Mouse (Mus musculus): Measurements from ENCODE around the gene Mrpl49. TPM values are rescaled to one million over a fixed set of nuclear protein-coding genes. Genes with fewer than 3 reads are reported as not detected.

Gene Mrpl49
- total RNA-seq, 2 experiments from 2014 or later: 24.6 to 30.9 TPM

DNA sequence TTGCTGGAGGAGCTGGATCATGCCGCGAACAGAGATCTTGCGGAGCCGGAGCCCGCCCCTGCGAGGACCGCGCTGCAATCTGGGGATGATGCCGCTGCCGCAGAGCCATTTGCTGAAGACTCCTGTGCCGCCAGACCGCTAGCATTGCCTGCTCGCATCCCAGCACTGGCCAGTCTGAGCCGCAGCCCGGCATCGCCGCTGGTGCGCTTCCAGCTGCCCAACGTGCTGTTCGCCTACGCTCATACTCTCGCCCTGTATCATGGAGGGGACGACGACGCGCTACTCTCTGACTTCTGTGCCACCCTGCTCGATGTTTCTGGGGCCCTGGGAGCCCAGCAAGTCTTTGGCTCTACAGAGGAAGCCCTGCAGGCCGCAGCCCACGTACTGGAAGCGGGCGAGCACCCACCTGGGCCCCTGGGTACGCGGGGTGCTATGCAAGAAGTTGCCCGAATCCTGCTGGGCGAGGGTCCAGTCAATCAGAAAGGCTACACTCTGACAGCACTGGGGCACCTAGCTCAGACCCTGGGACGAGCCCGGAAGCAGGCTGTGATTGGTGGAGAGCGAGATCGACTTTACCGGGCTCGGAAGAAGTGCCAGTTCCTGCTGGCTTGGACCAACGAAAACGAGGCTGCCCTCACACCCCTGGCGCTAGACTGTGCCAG is 4.2 kb upstream of the Mrpl49 start:
- DNase-seq: peak; percentile 54
- H3K4me3 ChIP-seq: peak overlapping the region; percentile 99
- no peak for TF ChIP-seq CTCF (IDR thresholded peaks at IDR 0.05)
- H3K27ac ChIP-seq: peak overlapping the region; percentile 90
- intact Hi-C loops (cut with DNase I): loop anchor here (2.0 kb wide), 1 partner anchor 15 kb away; the partner anchor contains the start of gene Vps51

DNA sequence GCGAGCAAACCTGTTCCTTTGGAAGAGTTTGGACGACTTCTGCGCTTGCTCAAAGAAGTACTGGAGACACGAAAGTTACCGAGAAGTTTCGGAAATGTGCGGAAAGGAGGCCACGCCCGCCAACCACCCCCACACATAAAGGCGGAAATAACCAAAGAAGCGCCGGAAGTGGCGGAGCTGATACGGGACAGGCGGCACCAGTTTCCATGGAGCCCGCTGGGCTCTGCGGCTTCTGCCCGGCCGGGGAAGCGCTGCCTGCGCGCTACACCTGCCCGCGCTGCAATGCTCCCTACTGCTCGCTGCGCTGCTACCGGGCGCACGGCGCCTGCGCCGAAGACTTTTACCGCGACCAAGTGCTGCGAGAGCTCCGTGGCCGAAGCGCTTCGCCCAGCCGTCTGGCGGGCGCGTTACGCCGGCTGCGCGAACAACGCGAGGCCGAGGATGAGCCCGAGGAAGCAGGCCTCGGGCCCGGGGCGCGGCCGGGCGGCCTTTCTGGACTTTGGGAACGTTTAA is 3.5 kb upstream of the Mrpl49 start, which contains the start of gene Znhit2:
Gene Znhit2, plus strand, starts transcription at position 172 of the 513 bp plus-strand sequence.
- peak within 1 kb of the TSS; percentile 90 for H3K27ac ChIP-seq
- H3K4me3 ChIP-seq: peak within 1 kb of the TSS; percentile 99
- TF ChIP-seq CTCF (IDR thresholded peaks at IDR 0.05): no peak
- intact Hi-C loops (cut with DNase I): loop anchor here (2.0 kb wide), 1 partner anchor 16 kb away; the partner anchor contains the start of gene Vps51
- DNase-seq: peak; percentile 95

DNA sequence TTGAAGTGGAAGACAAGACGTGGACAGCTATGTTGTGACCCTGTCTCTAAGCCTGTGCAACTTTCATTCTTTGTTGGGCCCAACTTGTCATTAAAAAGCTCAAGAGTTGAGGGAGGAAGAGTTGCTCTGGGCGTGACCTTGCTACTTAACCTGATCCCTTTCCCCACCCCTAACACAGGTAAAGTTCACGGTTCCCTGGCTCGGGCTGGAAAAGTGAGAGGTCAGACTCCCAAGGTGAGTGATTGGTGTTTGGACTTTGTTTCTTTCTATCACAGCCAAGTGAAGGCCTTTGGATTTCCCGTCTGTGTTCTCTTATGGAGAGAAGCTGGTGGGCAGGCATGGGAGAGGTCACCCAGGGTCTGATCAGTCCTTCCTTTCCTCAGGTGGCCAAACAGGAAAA is 1.4 kb upstream of the Mrpl49 start:
- H3K4me3 ChIP-seq: peak overlapping the region; percentile 74
- peak overlapping the region; percentile 98; the same call in 1 of the 2 replicates for H3K27ac ChIP-seq
- intact Hi-C loops (cut with DNase I): no loop called here
- TF ChIP-seq CTCF (IDR thresholded peaks at IDR 0.05): no peak
- DNase-seq: no peak

DNA sequence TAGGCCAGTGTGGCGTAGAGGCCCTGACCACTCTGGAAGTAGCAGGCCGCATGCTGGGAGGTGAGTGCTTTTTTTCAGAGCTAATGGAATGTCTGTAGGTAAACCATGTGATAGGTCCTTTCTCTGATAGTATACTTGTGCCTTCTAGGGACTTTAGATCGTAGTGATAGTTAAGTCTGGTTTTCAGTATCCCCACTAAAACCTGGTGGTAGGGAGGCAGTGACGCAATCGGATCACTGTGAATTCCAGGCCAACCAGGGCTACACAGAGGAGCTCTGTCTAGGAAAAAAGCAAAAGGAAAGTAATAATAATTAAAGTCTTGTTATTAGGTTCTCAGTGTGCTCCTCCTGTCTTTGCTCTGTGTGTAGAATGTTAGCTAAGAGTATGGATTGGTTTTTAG is 928 bp upstream of the Mrpl49 start:
- DNase-seq: no peak
- Histone ChIP-seq H3K27ac (peak overlapping the region; percentile 98), H3K4me3 (peak overlapping the region; percentile 74)
- intact Hi-C loops (cut with DNase I): no loop called here
- no peak for TF ChIP-seq CTCF (IDR thresholded peaks at IDR 0.05)

DNA sequence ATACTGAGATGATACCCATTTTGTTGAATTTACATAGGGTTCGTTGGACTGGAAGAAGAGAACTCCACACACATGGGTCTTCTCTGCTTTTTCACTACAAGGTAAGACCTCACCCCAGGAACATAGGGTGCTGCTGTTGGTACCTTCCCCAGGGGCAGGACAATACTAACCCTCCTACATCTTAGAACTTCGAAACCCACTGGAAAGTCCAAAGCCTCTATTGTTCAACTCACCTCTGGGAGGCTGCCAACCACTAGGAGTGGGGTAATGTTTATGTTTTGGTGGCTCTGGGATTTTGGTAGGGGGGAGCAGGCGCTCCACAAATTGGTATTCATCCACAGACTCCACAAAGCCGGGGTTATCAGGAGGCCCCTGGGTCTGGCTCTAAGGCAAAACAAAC is 889 bp downstream of the Mrpl49 start:
- no peak for DNase-seq
- H3K4me3 ChIP-seq: peak overlapping the region; percentile 74
- intact Hi-C loops (cut with DNase I): loop anchor here (1.0 kb wide), 1 partner anchor 28 kb away; the partner anchor contains the start of genes Cdca5 and Zfpl1
- no peak overlapping the region for H3K27ac ChIP-seq
- no peak for TF ChIP-seq CTCF (IDR thresholded peaks at IDR 0.05)

DNA sequence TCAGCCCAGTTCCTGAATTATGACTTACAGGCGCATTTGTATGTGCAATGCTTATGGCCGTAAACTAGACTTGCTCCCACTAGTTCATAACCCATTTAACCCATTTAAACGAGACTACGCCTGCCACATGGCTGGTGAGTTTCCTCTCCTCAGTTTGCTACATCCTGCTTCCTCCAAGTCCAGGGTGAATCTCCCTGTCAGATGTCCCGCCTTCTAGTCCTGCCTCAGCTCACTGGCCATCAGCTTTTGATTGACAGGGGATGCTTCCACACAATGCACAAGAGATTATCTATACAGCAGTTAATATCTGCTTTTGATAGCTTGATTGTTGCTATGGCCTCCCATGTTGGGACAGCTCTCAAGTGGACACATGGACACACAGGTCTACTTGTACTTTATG is 3.3 kb downstream of the Mrpl49 start:
- intact Hi-C loops (cut with DNase I): no loop called here
- TF ChIP-seq CTCF (IDR thresholded peaks at IDR 0.05): no peak
- Histone ChIP-seq H3K27ac (no peak overlapping the region), H3K4me3 (no peak overlapping the region)
- no peak for DNase-seq

DNA sequence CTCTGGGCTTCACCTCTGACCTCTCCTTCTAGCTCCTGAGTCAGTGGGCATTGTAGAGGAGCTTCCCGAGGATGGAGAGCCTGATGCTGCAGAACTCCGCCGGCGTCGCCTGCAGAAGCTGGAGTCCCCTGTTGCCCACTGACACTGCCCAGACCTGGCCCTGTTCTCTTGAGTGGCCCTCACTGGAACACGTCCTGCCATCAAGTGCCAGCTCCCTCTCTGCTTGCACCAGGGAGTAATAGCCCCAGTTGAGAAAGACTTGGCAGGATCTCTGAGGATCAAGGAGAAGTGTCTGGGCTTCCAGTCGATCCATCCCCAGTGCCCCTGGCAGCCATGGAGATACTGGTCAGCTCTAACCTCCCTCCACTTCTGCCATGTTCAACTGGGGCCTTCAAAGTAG is 5.1 kb downstream of the Mrpl49 start:
- DNase-seq: peak; percentile 40
- intact Hi-C loops (cut with DNase I): no loop called here
- no peak for TF ChIP-seq CTCF (IDR thresholded peaks at IDR 0.05)
- H3K4me3 ChIP-seq: no peak overlapping the region
- H3K27ac ChIP-seq: no peak overlapping the region

DNA sequence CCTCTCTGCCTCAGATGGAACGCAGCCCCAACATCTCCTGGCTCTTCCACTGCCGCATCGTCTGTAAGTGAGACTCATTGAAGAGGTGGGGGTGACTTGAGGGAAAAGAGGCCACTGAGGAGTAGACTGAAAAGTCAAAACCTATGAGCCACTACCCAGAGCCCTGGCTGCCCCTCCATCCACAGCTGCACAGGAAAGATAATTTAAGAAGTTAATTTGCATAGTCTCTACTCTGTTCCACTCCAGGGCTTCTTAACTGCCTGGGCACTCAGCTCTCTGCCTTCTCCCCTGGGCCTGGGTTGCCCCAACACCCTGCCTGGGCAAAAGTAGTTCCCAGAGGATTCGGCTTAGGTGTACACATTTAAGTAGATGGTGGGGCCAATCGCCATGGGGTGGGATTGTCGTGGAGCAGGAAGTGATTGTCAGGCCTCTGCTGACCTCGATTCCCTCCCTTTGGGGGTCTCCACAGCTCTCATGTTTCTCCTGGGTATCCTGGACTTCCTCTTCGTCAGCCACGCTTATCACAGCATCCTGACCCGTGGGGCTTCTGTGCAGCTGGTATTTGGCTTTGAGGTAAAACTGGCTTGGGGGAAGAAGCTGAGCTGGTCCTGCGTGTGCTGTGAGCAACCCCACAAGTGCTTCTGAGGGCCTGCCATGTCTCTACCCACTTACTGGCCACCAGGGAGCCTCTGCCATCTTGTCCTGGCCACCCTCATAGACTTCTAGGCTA is 8.7 kb downstream of the Mrpl49 start:
- no peak for DNase-seq
- no peak overlapping the region for H3K4me3 ChIP-seq
- no peak for TF ChIP-seq CTCF (IDR thresholded peaks at IDR 0.05)
- H3K27ac ChIP-seq: no peak overlapping the region
- intact Hi-C loops (cut with DNase I): loop anchor here (5.0 kb wide), 2 partner anchors 68 to 127 kb away; partner anchors contain the start of genes Cdc42ep2 and Sac3d1

DNA sequence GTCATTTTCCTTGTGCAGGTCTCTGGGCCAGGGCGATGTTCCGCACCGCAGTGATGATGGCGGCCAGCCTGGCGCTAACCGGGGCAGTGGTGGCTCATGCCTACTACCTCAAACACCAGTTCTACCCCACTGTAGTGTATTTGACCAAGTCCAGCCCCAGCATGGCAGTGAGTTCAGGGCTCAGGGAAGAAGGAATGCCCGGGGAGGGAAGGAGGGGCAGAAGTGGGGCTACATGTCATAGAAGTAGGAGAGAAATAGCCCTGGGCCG is 9.8 kb downstream of the Mrpl49 start:
- no peak for DNase-seq
- intact Hi-C loops (cut with DNase I): loop anchor here (5.0 kb wide), 2 partner anchors 69 to 126 kb away; partner anchors contain the start of genes Cdc42ep2 and Sac3d1
- Histone ChIP-seq H3K27ac (peak overlapping the region; percentile 97), H3K4me3 (peak overlapping the region; percentile 97)
- TF ChIP-seq CTCF (IDR thresholded peaks at IDR 0.05): no peak

DNA sequence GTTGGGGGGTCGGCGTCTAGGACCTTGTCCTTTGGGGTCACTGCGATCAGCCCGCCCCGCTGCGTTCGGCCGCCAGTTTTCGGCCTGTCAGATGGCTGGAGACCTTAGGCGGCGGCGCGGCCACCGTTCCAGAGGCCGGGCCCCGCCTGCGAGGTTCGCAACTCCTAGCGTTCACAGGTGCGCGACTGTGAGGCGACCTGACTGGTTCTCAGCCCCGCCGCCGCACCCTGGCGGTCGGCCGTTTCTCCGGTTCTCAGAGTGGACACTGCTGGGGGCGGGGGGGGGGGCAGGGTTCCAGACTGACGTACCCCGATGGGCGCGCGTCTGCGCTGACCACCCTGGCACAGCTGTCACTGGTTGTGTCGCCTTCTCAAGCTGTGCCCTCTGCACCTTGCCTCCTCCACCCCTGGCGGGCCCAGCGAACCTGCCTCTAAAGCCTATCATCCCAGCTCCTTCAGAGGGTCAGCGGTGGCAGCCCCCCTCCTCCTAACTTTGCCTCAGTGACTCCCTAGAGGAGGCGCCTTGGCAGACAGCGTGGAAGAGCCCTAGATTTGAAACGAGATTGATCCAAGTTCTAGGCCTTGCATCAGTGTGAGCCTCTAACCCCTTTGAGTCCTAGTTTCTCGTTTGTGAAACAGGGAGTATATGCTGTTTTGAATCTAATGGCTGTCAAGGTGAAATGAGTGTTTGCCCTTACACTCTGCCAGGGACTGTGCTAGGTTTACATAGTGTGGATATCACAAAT is 10.3 kb downstream of the Mrpl49 start:
- no peak for TF ChIP-seq CTCF (IDR thresholded peaks at IDR 0.05)
- intact Hi-C loops (cut with DNase I): loop anchor here (5.0 kb wide), 2 partner anchors 70 to 125 kb away; partner anchors contain the start of genes Cdc42ep2 and Sac3d1

DNA sequence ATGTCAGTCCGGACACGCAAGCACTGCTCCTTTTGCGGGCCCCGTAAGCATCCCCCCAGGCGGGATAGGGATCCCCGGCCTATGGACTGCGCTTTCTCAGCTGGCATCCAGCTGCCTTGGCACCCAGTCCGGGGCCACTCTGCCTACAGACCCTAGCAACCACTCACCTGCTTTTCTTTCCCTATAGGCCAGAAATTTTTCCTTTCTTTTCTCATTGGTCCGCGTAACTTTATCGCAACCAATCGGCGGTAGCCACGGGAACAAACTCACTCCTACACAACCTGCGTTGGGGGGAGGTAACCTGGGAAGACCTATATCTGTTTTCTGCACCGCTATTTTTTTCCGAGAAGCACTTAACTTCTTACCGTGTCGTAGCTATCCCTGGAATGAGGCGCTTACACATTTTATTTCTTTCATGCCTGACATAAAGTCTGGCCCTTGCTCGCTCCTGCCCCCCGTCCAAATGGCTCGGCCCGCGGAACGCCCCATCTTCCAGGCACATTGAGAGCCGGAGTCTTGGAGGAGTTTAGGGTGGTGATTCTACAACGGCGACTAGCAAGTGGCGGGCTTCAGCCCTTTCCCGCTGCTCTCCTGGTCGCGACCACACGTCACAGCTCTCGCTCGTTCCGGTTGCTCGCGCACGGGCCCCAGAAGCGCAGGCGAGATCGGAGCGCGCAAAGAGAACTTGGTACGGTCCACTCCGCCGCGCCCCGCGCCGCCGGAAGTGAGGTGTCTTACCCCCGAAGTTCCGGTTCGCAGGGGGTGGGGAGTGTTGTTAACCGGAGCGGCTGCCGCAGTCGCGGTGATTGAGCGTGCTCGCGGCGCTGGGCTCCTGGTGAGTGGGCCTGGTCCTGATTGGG is 11.1 kb downstream of the Mrpl49 start, which contains the start of gene Syvn1:
Gene Syvn1, plus strand, starts transcription at position 283 of the 860 bp plus-strand sequence.
- no peak for TF ChIP-seq CTCF (IDR thresholded peaks at IDR 0.05)
- H3K27ac ChIP-seq: peak within 1 kb of the TSS; percentile 97
- intact Hi-C loops (cut with DNase I): loop anchor here (5.0 kb wide), 2 partner anchors 71 to 124 kb away; partner anchors contain the start of genes Cdc42ep2 and Sac3d1

More for the DNA sequence above, 10.3 kb downstream of the Mrpl49 start:
- peak overlapping the region; percentile 97 for H3K4me3 ChIP-seq
- peak overlapping the region; percentile 97 for H3K27ac ChIP-seq
- no peak for DNase-seq

More for the DNA sequence above, 11.1 kb downstream of the Mrpl49 start, which contains the start of gene Syvn1:
- H3K4me3 ChIP-seq: peak within 1 kb of the TSS; percentile 97
- DNase-seq: peak; percentile 93
